Mouse (Mus musculus) kidney, adult 18-20 months (tissue): Measurements from ENCODE around the gene Itm2b.
A peak's percentile ranks its signal among the peaks of the same experiment; 100 is the strongest.

Experiments used
- DNase-seq: peaks from one replicate; pipeline ENCODE4 v3.0.0; 2021

Gene Itm2b

DNA sequence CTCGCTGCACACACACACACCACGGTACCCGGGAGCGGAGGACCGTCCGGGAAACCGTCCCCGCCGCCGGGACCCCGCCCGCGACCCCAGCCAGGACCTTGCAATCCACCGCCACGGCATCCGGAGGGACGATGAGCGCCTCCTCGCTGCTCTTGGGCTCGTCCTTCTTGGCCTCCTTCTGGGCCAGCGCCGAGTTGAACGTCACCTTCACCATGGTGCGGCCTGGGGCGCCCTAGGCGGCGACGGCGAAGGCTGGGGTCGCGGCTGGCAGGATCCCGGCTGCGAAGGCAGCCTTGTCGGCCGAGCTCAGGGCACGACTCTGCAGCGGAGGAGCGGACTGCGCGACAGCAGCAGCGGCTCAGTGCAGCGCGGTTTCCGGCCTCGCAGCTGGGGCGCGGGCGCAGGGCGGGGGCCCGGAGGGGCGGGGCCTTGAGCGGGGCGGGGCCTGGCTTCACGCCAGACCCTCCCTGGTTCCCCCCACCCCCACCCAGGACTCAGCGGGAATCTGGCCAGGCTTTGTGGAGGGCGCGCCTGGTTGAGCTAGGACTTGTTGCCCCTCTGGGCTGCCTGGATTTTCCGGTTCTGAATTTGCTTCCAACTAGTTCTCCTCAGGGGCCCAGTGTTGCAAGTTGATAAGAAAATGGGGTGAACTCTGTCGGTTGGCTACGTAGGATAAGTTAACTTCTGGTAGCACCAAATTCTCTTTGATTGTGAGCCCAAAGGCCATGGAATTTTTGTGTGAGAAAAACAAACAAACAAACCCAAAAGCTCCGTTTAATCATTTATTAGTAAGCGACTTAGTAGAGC is at the start of gene Itm2b:
TSS of gene Itm2b (minus strand) at position 377 of the 807 bp plus-strand sequence.
- DNase-seq = peak; percentile 91

DNA sequence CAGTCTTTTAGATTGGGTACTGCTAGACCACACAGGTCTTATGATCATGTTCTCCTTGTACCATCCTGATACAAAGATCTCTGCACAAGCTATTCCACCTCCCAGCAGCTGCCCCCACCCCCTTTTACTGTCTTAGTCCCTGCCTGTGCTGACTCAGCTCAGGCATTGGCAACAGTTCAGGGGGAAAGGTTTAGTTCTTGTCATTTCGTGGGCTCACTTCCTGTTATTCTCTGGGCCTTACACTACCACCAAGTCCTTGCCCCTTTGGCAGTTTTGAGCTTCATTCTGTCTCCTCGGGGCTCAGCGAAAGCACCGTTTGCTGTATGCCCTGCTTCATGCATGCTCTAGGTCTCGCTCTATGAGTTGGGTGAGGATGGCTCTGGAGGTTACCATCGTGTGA is 48.4 kb upstream of the Itm2b start:
- no peak for DNase-seq

DNA sequence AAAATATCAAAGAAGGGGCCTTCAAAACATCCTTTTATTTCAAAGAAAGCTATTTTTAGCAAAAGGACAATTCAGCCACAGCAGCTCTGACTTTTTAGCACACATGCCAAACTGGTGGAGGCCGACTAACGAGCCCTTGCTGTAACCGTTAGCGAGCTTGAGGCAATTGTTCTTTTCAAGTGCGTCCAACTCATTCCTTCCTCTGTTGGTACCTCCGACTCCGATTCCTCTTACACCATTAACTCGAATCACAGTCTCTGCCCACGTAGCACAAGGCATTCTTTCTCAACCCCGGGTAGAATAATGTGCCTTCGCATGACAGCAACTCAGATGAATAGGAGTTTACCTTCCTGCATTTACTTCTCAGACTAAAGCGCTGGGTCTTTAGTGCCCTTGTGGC is 45.5 kb upstream of the Itm2b start:
- DNase-seq = no peak

DNA sequence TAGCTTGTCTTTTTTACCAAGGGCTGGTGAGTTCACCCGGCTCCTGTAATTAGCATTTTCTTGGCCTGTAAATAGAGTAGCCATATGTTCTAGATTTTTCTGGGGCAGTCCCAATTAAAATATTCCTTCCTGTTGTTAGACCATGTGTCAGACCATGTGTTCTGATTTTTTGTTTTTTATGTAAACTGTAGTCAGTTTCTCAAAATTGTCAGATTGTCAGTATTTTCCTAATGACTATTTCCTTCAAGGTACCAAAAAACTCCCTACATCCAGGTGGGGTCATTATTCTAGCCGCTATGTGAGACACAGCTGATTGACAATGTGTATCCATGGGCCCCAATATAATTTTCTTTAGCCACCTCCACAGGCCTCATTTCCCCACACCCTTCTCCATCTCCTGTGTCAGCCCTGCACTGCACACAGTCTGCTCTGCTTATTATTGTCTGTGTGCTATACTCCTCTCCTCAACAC is 40.5 kb upstream of the Itm2b start:
- no peak for DNase-seq

DNA sequence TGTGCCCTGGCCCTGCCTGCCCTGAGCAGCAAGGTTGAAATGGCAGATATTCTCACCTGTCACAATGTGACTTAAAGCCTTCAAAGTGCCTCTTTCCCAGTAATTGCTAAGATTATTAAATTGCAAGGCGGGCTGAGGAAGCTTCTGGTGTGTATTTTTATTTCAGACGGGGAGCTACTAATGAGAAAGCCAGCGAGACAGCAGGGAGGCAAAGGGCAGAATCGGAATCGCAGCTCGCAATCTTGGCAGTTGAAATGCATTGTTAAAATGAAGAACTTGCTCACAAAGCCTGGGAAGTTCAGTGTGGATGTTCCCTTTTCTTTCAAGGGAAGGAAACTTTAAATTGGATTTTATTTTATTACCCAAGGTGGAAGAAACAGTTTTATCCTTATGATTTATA is 39.9 kb upstream of the Itm2b start:
- no peak for DNase-seq

DNA sequence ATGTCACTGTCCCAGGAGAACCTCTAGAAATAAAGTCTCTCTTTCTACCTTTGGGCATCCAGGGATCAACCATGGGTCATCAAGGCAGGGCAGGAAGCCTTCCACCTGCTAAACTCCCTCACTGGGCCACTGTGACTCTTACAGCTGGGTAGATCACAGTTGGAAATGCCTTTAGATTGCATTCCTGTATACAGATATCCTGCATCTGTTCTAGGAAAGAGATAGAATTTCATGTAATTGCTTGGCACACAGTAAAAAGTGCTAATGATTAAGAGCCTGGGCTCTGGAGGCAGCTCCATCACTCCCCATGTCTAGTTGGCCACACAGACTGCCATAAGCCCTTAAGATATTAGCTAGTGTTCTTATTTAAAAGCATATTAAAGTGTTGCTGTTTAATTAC is 38.5 kb upstream of the Itm2b start:
- DNase-seq = no peak

DNA sequence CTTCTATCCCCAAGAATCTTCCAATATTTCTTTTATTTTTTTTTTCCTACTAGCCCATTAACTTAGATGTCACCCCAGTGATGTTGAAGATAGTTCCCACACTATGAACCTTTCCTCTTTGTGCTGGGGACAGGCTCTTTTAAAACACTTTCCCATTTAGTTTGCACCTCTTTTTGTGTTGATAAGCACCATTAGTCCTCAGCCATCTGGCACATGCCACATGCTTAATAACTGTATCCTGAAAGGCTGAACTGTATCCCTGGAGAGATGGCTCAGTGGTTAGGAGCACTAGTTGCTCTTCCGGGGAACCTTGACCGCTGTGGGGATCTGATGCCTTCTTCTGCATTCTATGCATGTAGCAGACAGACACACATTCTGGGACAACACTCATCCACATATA is 37.5 kb upstream of the Itm2b start:
- no peak for DNase-seq

DNA sequence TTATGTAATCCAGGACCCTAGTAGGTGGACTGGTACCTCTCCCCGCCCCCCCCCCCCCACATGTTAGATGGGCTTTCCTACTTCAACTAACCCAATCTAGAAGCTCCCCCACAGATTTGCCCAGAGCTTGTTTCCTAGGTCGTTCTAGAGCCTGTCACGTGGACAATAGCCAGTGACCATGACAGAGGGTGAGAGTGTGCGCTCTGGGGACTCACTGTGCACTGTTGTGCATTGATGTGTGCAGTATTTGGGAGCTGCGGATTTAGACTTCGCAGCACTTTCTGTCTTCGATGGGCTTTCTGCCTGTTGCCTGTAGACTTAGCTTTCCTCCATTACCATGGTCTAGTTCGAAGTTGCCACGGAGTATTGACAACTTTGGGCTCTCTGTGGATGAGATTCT is 36.5 kb upstream of the Itm2b start:
- DNase-seq = no peak

DNA sequence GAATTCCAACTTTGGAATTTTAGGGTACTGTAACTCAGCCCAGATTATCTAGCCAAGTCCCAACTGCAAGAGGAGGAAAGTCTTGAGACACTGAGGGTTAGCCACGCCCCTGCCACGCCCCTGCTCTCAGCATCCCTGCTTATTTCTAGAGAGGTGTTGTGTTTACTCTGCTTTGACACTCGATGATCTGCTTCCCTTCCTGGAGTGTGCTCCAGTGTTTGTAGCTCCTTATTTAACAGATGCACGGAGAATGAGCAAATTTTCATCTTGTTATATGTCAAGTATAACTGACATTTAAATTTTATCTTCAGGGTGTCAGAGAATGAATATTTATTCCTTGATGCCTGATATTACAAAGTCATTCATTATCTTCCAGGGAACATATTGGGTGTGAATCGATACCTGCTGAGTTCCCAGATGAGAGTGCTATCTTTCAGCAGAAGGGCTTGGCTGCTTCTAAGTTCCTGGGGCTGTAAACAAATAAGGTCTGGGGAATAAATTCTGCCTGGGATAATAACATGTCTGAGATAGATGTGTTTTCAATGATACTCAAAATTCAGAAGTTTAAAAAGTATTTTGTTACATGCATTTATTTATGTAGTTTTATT is 35.2 kb upstream of the Itm2b start:
- DNase-seq = no peak

DNA sequence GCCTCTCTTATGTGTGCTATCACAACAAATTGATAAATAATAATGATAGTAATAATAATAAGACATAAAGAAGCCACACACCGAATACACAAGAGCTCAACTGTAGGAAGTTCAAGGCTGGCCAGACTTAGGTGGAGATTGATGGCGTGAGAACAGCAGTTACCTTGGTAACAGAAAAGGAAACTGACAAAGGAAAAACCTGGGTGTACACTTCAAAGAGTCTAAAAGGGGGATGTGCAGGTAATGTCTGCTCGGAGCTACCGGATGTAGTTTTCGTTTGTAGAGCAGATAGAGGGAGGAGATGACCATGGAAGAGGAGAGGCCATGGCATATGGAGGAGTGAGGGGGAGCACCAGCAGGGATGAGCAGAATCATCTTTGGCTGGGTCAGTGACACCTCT is 31.4 kb upstream of the Itm2b start:
- DNase-seq = no peak

DNA sequence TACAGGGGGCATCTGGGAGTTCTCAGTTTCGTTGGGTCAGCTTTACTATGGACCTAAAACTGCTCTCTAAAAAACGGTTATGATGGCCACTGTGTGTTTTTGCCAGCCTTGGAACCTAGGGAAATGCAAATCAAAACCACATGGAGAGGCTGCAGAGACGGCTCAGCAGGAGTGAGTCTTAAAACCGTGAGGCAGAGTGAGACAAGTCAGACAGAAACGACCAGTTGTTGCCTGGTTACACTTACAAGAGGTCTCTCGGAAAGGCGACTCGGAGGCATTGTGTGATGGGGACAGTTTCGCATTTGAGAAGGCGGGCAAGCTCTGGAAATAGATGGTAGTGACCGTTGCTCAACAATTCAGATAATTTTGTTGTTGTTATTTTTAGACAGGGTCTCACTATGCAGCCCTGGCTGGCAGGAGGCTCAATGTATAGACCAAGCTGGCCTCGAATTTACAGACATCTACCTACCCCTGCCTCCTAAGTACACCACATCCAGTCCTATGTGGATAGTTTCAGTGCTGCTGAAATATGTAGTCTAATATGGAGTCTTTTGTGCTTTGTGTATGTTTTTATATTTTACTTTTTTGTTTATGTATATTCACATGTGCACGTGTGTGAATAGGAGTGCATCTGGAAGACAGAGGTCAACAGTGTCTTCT is 30.4 kb upstream of the Itm2b start:
- no peak for DNase-seq

DNA sequence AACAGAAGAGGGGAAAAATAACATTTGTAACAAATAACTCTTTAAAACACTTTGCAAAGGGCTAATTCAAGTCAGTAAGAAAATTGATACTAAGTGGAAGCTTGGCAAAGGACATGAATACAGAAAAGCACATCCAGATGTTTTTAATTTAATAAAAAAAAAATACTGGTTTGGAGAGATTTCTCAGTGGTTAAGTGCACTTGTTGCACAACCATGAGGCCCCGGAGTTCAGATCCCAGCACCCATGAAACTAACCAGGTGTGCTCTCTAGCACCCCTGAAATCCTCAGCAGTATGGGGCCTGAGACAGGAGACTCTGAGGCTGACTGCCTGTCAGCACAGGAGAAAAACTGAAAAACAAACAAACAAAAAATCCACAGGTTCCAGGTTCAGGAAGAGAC is 26.6 kb upstream of the Itm2b start:
- DNase-seq = no peak

DNA sequence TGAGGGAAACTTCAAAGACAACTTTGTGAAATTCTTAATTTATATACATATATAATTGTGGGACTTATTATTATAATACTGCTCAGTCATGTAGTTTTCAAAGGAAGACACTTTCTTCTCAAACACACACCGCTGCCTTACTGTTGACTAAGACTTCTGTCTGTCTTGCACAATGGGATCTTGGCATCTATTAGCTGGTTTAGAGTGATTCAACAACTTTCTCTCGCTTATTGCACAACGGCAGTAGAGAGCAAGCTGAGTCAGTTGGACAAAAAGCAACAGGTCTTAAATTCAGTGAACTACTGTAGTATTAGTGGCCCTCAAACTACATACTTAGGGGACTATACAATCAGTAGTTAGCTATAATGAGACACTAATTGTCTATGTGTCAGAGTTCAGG is 25.0 kb upstream of the Itm2b start:
- DNase-seq = no peak

DNA sequence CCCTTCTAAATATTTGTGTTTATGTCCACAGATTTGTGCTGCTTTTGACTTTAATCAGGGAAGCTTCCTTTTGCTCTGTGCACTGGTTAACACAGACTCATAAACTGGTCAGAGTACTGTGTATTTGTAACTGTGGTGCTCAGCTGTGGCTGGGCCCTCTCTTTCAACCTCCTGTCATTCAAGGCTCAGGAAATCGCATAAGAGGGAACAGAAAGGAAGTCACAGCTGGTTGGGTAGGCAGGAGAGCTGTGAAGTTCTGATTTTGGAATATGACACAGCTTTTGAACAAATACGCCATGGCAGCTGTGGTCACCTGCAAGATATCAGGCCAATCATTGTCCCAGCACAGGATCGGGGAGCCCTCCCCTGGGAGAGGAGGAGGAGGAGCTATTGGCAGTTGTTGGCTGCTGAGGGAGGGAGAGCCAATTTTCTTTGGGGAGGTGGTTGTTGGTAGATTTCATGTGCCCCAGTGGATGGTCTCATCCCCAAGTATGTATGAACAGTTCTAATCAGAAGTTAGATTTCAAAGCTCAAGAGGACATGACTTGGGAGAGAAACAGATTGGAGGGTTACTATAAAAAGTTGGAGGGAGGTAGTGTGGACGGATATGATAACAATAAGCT is 23.2 kb upstream of the Itm2b start:
- no peak for DNase-seq

DNA sequence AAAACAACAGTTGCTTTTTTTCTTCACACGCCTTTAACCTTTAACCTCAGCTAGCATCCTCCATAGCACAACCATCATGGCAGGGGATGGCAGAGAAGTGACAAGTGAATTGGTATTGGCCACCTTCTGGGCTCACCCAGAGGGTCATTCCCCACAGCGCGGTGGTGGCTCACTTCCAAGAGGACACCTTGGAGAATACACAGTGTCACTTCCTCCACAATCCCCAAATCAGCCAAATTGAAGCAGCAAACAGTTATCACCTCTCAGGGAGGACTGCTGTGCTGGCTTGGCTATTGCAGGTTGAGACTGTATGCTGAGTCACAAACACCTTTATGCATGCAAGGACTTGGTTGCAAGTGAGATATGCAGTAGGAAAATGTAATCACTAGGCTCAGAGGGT is 18.9 kb upstream of the Itm2b start:
- no peak for DNase-seq

DNA sequence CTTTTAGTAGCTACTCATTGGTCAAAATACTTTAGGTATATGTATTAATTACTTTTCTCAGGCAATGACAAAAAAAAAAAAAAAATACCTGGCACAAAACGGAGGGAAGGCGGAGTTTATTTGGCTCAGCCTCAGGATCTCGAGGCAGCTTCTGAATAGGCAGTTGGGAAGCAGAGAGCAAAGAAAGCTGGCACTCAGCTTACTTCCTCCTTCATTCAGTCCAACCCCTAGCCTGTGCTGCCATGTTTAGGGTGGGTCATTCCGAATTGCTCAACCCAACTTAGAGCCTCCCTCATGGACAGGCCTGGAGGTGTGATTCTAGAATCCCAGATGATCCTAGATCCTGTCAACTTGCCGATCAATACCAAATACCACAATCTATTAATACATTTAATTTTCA is 18.3 kb upstream of the Itm2b start:
- no peak for DNase-seq

DNA sequence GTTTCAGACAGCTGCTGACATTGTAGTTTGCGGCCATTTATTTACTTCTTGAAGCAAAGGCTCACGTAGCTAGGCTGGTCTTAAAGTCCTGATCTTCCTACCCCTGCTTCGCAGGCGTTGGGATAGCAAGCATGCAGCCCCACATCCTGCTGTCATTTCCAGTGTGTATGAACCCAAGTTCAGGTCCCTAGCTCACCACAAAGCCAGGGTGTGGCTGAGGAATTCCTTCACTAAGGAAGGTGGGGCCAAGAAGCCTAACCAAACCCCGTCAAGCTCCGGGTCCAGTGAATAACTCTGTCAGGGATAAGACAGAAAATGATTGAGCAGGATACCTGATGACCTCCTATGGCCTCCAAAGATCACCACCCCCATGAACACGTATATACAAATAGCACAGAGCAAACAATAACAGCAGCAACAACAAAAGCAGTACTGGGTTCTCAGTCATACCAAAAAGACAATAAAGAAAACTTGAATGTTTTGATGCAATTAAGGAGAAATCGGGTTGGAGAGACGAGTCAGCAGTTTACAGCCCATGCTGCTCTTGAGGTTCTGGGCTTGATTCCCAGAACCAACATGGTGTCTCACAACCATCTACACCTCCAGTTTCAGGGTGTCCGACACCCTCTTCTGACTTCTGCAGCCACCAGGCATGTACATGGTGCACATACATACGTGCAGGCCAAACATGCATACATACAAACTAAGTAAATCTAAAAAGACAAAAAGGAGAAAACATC is 17.4 kb upstream of the Itm2b start:
- no peak for DNase-seq

DNA sequence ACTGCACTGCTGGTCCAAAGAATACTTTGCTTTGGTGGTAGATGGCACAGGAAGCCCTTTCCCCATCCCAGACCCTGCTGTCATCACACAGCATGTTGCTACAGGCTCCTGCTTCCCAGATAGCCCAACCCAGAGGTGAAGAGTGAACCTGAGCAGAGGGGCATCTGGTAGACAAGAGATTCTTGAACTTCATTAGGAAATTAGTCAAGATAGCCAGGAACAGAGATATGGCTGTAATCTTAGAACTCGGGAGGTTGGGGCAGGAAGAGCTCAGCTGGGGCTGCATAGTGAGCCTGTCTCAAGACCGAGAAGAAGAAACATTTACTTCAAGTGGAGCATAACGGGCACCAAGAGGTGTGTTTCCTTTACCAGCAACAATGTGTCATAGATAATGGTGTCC is 16.3 kb upstream of the Itm2b start:
- DNase-seq = no peak

DNA sequence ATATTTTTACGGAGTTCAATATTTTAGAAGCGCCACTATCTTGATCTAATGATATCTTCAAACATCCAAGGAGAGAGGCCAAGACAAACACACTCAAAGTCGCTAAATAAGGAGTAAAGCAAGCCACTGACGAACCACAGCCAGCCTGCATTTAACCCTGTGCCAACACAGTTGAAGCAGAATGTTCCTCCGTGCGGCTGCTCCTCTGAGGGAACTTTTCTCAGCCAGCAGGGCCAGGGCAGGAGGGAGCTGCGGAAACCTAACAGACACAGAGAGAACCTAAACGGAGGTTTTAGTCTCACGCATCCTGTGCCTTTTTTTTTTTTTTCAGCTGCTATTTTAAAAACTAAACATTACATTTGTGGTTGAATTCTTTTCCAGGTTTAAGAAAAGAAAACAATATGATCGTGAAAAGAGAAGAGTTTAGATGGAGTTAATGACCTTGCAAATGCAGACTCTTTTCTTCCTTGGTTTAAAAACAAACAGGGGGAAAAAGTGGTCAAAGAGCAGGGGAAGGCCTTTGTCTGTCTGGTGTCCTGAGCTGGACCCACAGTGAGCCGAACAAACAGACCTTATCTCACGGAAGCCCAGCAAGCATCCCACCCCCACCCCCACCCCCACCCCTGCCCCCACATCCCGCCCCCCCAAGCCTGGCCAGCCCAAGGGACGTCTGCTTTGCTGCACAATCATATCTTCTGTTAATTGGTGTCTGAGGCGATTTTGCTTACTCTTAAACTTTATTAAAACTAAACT is 15.0 kb upstream of the Itm2b start:
- DNase-seq = no peak

DNA sequence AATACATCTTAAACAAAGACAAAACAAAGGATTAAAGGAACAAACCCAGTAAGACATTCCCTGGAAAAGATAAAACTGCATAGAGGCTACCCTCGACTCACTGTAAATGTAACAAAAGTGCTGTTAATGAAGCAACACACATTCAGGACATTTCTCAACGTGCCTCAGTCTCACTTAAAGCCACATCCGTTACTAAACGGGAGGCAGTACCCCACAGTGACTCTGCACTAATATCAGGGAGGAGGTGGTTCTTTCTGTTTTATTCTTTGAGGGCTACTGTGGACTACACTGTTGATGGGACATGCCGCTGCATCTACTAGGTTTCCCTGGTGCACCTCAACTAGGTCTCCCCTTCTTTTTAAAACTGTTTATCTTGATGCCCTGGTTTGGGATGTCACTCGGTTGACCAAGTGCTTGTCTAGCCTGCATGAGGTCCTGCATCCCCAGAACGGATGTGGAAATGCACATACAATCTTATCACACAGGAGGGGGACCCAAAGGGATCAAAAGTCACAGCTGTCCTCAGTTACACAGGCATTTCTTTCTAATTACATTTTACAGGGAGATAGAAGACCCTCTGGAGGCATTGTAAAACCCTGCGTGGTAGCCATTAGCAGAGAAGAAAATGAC is 13.4 kb upstream of the Itm2b start:
- no peak for DNase-seq

DNA sequence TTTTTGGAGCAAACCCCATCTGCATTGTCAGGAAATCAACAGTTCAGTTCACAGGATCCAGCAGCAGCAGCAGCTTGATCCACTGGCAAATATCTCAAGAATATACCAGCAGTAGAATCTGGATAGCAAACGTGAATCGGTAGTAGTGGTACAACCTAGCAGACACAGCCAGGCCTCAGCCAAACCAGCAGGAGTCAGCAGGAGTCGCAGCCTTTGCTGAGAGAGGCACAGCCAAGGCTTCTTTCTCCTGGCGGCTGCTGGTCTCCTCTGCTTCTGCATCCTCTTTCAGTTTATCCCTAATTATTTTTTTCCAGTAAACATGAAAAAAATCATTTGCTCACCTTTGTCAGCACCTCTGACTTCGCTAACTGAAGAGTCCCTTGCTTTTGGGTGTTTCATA is 10.7 kb upstream of the Itm2b start:
- no peak for DNase-seq
